Mouse (Mus musculus): ENCODE results near the gene Myo1f. TPM values are rescaled to one million over a fixed set of nuclear protein-coding genes. Genes with fewer than 3 reads are reported as not detected.

Myo1f gene
- 1 to 10 TPM; 1.7 to 6.7 (median 3.8) TPM for total RNA-seq (2022)

DNA sequence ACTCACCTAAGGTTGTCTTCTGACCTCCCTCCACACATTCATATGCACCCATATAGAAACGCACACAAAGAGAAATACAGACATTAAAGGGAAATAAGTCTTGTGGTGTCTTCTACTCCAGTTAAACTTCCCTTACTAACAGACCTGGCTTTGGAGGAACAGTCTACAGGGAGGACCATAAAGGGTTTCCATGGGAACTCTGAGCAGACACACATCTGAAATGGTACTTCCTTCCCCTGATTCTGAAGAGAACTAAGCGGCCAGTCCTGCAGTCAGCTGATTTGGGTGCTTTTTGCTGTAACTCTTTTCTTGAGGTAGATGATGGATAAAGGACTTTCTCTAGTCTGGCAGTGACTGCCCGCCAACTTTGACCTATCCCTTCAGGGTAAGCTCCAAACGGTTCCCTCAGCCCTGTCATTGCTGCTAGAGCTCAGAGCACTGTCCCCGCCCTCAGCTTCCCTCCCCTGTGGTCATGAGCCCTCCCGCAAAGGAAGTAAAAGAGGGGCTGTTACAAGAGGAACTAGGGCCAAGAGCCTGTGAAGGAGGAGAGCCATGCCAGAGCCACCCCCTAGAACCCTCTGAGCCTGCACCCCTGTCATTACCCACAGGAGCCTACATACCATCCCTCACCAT, at the start of gene Myo1f:
TSS of gene Myo1f (plus strand) at position 485 of the 633 bp plus-strand sequence.
- DNase-seq (ENCODE audit: low spot score in 2 of 2), result no peak

DNA sequence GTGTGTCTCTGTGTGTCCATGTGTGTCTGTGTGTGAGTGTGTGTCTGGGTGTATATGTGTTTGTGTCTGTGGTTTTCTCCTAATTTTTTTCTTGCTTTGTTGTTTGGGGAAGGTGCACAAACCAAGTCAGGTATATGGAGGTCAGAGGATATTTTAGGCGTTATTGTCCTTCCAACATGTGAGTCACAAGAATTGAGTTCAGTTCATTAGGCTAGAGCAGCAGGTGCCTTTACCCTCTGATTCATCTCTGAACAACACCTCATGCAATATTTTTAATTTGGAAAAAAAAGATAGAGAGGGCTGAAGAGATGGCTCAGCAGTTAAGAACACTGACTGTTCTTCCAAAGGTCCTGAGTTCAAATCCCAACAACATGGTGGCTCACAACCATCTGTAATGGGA, 47.1 kb upstream of the Myo1f start:
- DNase-seq (ENCODE audit: low spot score in 2 of 2), result no peak

DNA sequence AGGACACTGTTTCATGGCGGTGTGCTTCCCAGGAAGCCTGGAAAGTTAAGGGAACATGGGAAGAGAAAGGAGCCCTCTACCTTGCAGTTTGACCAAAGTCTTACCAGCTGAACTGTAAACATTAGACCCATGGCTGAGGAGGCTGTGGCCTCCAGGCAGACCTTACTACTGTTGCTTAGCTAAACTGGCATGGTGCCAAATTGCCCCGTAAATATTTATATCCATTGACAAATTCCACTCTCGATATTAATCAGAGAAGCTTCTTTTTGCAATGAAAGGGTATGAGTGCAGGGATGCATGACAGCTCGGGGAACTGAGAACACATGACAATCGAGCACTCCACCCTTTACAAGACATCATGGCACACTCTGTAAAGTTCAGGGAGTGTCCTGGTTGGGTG, 45.3 kb upstream of the Myo1f start:
- no peak for DNase-seq (ENCODE audit: low spot score in 2 of 2)

DNA sequence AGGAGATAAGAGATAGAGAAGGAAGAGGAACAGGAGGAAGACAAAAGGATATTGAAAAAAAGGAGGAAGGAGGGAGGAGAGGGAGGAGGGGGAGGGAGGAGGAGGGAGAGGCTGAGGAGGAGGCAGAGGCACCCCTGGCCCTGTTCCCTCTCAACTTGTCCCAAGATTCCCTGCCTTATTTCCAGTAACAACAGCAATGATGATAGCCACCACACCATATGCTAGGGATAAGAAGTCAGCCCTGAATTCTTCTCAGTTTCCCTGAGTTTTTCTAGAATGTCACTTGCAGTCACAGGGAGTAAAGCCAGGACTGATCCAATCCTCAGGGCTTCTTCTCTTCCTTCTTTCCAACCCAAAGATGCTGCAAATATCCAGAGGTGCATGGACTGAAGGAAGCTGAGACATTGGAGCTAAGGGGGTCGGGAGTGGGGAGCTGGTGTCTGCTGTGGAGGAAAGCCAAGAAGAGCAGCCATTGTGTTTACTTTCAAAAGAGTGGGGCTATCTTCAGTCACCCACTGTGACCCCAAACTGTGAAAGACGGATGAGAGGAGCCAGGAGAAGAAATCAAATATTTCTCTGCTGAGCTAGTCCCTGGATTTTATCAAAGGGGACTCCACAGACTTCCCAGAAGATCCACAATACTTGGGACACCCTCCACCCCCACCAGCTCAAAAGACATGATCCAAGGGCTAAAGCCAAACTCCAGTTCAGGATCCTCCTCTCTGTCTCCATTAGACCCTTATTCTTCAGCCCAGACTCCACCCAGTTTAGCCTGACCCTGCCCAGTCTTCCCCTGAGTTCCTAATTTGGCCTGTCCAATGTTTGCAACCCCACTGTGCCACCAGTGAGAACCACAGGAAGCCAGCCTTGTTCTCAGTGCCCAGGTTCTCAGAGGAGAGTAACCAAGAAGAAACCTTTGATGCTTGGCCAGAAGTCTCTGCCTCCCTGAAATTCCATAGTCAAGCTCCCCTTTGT, 42.8 kb upstream of the Myo1f start:
- no peak for DNase-seq (ENCODE audit: low spot score in 2 of 2)

DNA sequence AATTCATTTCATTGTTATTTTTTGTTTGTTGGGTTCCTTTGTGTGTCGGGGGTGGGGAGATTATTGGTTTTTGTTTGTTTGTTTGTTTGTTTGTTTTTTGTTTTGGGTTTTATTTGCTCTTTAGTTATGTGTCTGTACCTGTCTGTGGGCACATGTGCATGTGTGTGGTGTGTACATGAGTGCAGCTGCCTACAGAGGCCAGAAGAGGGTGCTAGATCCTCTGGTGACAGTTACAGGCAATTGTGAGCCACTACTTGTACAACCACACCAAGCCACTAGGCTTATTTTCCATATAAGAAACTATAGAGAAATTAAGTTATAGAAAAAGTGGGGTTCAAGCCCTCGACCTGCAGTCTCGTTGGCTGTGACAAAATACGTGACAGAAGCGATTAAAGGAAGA, 41.6 kb upstream of the Myo1f start:
- no peak for DNase-seq (ENCODE audit: low spot score in 2 of 2)

DNA sequence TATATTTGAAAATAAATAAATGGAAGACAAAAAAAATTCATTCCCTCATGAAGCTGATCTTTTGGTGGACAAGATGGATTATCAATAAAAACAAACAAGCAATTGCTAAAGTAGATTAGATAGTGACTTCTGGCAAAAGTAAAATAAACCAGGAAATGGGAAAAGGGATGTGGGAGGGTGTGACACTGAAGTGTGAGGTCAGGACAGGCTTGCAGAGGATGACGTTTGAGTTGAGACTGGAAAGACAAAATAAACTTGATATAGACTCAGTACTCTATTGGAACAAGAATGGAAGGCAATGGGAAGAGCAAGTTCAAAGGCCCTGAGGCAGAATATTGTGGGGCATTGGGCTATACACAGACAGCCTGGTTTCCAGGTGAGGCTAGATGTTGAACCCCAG, 35.1 kb upstream of the Myo1f start:
- no peak for DNase-seq (ENCODE audit: low spot score in 2 of 2)

DNA sequence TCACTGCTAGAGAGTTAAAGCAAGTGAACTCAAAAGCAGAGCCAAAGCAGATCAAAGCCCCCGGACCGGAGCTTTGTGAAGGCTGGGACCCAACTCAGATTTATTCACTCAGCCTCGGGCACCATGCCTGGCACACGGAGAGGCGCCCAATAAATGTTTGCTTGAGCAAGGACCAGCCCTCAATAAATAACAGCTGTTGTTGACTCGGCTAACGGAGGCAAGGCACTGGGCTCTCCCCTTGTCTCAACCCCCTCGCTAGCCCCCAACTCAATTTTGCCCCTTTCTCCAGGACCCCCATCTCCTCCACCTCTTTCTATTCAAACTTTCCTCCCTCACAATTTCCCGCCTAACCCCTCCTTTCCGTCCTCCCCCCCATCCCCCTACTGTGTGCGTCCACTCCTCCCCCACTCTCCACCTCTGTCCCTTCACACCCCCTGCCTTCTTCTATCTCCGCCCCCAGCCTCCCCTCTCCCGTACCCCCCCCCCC, 32.0 kb upstream of the Myo1f start:
- no peak for DNase-seq (ENCODE audit: low spot score in 2 of 2)

DNA sequence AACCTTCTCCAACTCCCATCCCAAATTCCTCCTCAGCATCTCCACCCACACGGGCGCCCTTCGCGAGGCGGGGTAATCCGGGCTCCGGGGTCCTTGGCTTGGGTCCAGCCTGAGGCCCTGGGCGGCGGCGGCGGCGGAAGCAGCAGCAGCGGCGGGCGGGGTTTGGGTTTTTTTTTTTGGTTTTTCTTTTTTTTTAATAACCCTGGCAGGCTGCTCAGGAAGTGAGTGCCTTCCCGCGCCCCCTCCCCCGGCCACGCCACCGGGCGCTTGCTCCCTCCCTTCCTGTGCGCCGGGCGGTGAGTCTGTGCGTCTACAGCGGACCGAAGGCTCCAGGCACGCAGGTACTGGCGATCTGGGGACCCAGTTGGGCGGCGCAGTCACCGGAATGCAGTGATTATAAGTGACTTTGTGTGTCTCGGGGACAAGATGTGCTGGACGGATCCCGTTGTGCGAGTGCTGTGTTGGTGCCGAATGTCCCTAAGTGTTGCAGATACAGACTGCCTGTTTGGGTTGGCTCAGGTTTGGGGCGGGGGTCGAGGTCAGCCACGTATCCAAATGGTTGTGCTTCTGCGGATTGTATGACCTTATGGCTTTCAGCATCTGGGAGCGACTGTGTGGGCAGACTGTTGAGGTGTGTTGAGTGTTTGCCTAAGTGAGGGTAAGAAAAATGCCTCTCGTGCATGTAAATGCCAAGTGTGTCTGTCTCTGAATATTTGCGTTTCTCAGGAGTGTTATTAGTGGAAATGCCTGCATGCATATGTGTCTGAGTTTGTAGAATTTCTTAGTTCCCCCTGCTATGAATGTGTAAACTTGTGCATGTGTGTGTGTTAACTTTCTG, 31.4 kb upstream of the Myo1f start, which contains the start of gene Adamts10:
TSS of gene Adamts10 (plus strand) at position 287 of the 838 bp plus-strand sequence.
- peak; percentile 32 to 34 for DNase-seq (ENCODE audit: low spot score in 2 of 2)

DNA sequence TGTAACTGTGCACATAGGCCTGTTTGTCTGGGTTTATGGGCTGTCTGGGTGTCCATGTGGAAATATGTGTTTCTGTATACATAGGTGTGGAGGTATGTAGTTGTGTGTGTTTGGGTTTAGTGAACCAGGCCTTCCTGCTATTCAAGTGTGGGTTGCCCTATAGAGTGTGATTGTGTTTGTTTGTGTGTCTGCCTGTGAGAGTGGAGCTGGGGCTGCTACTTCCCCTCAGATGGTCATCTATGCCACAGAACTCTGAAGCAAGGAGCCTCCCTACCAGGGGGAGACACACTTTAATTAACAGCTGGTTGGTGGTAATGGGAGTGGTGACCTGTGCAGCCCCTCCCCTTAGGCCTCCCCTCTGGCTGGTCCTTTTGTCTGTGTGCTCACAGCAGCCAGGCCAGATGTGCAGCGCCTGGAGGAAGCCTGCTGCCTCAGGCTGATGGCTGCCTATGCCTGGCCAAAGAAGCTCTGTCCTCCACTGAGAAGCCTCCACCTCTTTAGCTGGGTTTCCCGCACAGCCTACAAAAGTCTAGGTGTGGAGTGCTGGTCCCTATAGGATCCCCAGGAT, 30.6 kb upstream of the Myo1f start:
- DNase-seq (ENCODE audit: low spot score in 2 of 2), result no peak

DNA sequence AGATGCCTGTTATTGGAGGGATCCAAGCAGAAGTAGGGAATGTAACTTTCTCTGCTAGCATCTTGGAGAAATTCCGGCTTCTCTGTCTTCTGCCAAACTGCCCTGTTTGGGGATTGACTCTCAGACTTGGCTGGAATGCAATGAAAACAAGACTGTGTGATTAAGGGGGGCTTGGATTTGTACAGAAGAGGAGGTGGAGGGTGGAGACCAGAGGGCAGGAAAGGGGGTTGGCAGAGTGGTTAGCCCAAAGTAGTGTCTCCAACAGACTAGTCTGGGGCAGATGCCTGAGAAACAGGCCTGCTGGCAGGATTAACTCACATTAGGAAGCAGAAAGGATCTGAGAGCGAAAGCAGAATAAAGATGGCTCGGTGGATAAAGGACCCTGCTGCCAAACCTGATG, 29.0 kb upstream of the Myo1f start:
- DNase-seq (ENCODE audit: low spot score in 2 of 2), result no peak

DNA sequence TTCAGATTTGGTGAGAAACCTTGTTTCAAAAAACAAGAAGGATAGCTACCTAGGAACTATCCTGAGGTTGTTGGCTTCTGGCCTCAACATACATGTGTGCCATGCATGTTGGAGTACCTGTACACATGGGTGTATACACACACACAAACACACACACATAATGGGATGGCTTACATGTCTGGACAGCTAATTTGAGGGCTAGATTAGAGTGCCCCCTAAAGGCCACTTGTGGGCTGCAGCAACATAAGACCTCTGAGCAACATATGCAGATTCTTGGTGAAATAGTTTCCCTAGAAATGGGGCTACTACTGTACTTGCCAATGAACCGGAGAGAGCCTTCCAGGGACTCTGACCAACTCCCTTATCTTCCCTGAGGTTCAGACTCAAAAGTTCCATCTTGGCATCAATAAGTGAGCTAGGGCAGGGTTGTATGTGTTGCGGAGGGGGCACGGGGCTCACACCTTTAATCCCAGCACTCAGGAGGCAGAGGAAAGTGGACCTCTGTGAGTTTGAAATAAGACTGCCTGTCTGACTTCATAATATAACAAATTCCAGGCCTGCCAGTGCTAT, 16.3 kb upstream of the Myo1f start:
- peak in 1 of 2 experiments; percentile 14 for DNase-seq (ENCODE audit: low spot score in 2 of 2)

DNA sequence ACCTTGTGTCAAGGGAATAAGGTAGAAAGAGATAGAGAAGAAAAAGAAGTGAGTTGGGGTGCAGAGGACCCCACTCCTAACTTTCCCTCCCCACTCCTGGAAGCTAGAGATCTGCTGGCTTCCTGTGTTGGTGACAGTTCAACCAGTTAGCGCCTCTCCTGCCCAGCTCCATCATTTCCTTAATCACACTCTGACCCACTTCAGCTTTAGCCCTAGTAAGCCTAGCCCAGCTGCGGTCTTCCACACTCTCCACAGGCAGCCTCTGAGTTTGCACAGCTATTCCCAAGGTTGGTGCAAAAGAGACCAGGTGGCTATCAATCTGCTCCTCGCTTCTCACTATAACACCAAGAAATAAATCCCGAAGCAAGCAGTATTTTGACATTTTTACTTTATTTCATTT, 15.6 kb upstream of the Myo1f start:
- no peak for DNase-seq (ENCODE audit: low spot score in 2 of 2)

DNA sequence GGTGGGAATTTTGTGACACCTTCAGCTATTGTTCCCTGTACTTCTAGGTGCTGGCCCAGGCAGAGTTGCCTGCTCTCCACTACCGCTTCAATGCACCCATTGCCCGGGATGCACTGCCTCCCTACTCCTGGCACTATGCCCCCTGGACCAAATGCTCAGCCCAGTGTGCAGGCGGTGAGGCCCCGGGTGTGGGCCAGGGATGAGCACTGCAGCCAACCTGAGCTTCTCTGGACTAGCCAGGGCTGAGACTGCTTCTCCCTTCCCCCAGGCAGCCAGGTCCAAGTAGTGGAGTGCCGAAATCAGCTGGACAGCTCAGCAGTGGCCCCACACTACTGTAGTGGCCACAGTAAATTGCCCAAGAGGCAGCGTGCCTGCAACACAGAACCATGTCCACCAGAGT, 6.3 kb upstream of the Myo1f start:
- DNase-seq (ENCODE audit: low spot score in 2 of 2), result no peak

DNA sequence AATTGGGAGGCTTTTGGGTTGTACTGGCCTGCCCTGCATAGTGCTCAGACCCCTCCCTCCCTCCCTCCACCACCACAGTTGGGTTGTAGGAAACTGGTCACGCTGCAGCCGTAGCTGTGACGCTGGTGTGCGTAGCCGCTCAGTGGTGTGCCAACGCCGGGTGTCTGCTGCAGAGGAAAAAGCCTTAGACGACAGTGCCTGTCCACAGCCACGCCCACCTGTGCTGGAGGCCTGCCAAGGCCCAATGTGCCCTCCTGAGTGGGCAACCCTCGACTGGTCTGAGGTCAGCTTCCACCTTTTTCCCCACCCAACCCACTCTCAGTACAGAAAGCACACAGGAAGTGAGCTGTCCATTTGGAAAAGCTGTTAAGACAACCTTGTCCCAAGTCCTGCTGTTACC, 5.1 kb upstream of the Myo1f start:
- no peak for DNase-seq (ENCODE audit: low spot score in 2 of 2)

DNA sequence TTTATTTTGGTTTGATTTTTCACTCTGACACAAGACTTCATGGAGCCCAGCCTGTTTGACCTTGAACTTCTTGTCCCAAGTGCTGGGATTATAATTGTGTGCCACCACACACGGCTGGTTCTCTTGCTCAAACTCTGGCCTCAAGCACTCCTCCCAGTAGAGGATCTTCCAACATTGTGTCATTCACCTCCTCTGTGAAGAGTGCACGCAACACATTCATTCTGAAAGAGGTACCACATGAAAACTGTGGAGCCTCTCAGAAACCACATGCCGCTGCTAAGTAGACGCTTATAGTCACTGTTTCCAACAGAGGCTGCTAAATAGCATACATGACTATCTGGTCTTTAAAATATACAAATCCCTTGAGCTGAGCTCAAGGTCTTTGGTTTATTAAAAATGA, 3.4 kb upstream of the Myo1f start:
- DNase-seq (ENCODE audit: low spot score in 2 of 2), result no peak

DNA sequence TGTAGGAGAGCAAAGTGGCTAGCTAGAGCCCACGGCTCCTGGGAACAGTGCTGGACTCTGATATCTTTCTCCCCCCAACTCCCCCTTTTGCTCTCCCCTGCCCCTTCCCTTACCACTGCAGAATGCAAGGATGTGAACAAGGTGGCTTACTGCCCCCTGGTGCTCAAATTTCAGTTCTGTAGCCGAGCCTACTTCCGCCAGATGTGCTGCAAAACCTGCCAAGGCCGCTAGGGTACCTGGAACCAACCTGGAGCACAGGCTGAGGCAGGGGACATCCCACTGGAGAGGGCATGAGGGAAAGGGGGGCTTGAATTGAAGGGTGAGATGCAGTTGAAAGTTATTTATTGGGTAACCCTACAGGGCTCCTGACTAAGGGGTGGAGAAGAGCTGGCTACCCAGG, 2.5 kb upstream of the Myo1f start:
- no peak for DNase-seq (ENCODE audit: low spot score in 2 of 2)

DNA sequence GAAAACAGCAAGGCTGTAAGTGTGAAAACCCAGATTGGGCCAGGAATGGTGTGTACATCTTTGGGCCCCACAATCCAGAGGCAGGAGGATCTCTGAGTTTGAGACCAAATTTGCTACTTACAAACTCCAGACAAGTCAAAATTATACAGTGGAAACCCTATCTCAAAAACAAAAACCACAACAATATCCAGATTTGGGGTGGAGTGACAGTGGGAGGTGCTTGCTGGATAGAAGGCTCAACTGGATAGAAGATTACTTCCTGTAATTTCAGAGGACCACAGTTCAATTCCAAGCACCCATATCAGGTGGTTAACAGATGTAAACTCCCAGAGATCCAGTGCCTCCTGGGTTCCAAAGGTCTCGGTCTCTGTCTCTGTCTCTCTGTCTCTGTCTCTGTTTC, 971 bp upstream of the Myo1f start:
- no peak for DNase-seq (ENCODE audit: low spot score in 2 of 2)

DNA sequence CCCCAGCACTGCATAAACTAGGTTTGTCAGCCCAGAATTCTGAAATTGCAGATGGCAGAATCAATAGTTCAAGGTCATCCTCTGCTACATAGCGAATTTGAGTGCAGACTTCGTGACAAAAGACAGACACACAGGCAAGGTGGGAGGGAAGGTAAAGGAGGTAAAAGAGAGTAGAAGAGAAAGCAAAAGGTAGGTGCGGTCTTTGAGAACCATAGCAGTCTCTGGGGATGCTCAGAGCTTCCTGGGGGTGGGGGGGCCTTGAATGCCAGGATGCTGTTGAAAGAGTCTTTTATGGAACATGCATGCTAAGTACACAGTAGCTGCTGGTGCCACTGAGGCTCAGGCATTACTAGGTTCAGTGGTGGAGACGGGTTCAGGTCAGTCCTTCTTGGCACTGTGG, 2.4 kb downstream of the Myo1f start:
- no peak for DNase-seq (ENCODE audit: low spot score in 2 of 2)

DNA sequence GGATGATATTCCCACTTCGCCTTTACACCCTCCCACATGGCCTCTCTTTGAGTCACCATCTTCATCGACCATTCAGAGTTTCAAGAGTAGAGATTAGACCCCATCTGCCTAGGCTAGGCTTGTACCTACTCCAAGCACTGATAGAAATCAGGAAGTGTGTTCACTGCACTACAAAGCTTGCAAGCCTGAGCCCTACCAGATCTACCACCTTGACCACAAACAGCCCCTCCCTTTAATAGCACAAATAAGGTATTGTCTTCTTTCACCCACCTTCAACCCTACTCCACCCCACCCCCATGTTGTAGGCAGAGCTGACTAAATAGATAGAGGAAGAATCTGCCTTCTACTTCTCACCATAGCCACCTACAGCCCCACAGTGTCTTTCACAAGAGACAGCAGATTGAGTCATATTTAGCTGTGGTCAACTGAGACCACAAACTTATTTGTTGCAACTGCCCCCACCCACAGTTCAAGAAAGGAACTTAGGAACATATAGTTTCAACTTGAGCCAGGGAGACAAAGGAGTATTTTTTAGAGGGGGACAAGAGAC, 8.1 kb downstream of the Myo1f start:
- no peak for DNase-seq (ENCODE audit: low spot score in 2 of 2)

DNA sequence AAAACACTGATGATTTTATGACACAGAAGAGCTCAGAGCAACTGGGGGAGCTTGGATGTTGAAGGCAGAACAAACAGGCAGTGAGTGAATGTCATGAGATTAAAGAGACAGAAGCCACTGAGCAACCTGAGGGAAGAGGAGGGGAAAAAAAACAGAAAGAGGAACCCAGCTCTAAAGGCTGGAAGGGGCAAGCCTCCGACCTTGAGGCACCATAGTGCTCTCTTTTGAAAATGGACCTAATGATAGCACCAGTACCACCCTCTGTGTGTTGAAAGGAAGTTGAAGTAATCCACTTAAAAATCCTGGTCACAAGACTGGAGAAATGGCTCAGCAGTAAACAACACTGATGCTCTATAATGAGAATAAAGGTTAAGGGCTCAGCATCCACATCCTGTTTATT, 9.1 kb downstream of the Myo1f start:
- DNase-seq (ENCODE audit: low spot score in 2 of 2), result no peak

DNA sequence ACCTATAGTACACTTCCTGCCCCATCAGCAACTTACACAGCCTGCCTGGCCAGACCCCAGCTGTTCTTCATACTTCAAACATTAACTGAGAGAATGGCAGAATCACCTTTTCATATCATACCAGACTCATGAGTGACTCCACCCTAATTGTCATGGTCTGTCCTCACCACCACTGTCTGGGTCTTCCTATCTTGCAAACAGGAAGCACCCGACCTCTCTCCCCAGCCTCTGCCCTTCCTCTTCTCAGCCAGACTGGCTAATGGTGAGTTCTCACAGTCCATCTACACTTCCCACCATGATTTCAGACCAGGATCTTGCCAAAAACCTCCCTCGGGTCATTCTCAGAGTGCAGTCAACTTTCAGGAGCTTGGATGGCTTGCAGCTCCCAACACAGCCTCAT, 10.7 kb downstream of the Myo1f start:
- DNase-seq (ENCODE audit: low spot score in 2 of 2), result no peak
